Mouse (Mus musculus): Measurements from ENCODE around the gene Akr1b3. TPM values are rescaled to one million over a fixed set of nuclear protein-coding genes. Genes with fewer than 3 reads are reported as not detected.

Gene Akr1b3
- polyA plus RNA-seq, 1 experiment from 2014 or later, result 134 TPM

GRCm38 (mm10) chr6:34258546-34258945, 58.7 kb downstream of the Akr1b3 start:
- H3K36me3 ChIP-seq (ENCODE audit: control insufficient read depth, insufficient read depth, low read length), result no peaks in the 10 kb centered on the region
- H3K9me3 ChIP-seq (replicated peaks; ENCODE audit: control insufficient read depth, low read length), result no peaks in the 10 kb centered on the region
- DNase-seq (ENCODE audit: low spot score), result no peak
- no peaks in the 10 kb centered on the region for H3K4me1 ChIP-seq (ENCODE audit: control insufficient read depth, insufficient read depth, low read length)
- H3K4me2 ChIP-seq (ENCODE audit: low read length), result no peak overlapping the region
- H3K4me3 ChIP-seq (ENCODE audit: low read depth, low read length), result no peak overlapping the region
- H3K27ac ChIP-seq (ENCODE audit: low read depth, low read length), result no peak overlapping the region
- 44% methylated on average over 5 of the region's 5 CpGs for WGBS
- H3K9ac ChIP-seq (ENCODE audit: low read length), result no peak overlapping the region
- no peaks in the 10 kb centered on the region for H3K27me3 ChIP-seq (replicated peaks; ENCODE audit: control insufficient read depth, insufficient read depth, low read length)
- no peak for ATAC-seq

Other genes with a start within 250 kb of the Akr1b3 start
- 43.8 and 50.8 TPM in 2 replicates for gene Slc35b4, start 140.4 kb downstream of the Akr1b3 start, polyA plus RNA-seq (2014; fragmentation: Nextera tagmentation; extraction: Ambion mirVana)
- gene Akr1b8, start 36.6 kb upstream of the Akr1b3 start, polyA plus RNA-seq (2014; fragmentation: Nextera tagmentation; extraction: Ambion mirVana), result 3.8 and 5.1 TPM in 2 replicates
- 5.8 and 7.9 TPM in 2 replicates for gene Akr1b10, start 66.7 kb upstream of the Akr1b3 start, polyA plus RNA-seq (2014; fragmentation: Nextera tagmentation; extraction: Ambion mirVana)
- gene Akr1b7, start 94.9 kb upstream of the Akr1b3 start, polyA plus RNA-seq (2014; fragmentation: Nextera tagmentation; extraction: Ambion mirVana), result not detected in 2 replicates
- gene Bpgm, start 158.7 kb upstream of the Akr1b3 start, polyA plus RNA-seq (2014; fragmentation: Nextera tagmentation; extraction: Ambion mirVana), result 66.1 and 84.3 TPM in 2 replicates

Measured in forebrain, embryonic 14.5 days (tissue).